Mouse (Mus musculus) erythroblast, adult 5-6 weeks (primary cell): ENCODE measurements around the gene Cdh13. TPM values are rescaled to one million over a fixed set of nuclear protein-coding genes. Genes with fewer than 3 reads are reported as not detected.

Experiments used
- ATAC-seq: replicated peaks from 2 replicates; pipeline ENCODE4 v1.8.0; 2016; ENCODE audit warnings: moderate number of reproducible peaks, mild to moderate bottlenecking, moderate TSS enrichment, inconsistent platforms; ENCODE audit not compliant: poor library complexity, low FRiP score, severe bottlenecking
- total RNA-seq, 2 experiments: library from RNA; stranded (forward) in 1 of 2; stranded (reverse) in 1 of 2; fragments of 150-400 nt in 1 of 2; fragments of 200-764, 138-1000 nt in 1 of 2; gene quantifications; 2 replicates each; pipeline versions ENCODE4 v1.2.3 to v1.2.4; 2015 to 2017; ENCODE audit warnings: low replicate concordance in 2 of 2

The Cdh13 gene
- total RNA-seq, 2 experiments from 2014 or later, result not detected

DNA sequence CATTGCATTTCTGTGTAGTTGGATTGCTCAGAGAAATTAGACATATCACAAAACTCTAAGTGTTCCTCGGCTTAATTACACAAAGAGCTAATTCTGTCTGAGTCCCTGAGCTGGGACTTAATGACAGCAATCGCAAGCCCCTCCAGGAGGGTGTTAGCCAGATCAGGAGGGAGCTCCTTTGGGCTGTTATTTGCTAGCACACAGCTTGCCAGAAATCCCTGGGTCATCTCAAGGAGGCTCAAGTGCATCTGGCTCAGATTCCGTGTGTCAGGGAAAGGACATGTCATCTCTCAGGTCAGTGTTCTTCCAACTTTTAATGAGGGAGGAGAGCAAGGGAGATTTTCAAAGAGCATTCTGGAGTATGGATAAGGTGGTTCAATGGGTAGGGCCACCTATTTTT, 154.3 kb downstream of the Cdh13 start:
- ATAC-seq, result no peak

DNA sequence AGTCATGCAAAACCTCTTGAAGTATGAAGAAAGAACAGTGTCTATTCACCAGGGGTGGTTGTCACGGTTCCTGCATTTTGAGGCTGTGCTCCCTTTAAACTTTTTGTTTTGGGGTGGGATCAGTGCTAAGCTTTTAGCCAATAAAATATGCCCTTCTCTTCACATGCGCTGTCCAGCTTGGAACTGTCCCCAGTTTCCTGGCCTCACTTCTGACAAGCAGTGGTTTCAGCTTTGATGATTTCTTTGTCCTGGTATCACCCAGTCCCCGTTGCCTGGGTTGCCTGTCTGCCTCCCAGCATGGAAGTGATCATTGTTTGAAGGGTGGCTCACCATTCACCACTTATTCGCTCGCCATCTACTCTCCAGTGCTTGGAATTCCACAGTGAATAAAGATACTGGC, 156.3 kb downstream of the Cdh13 start:
- no peak for ATAC-seq

DNA sequence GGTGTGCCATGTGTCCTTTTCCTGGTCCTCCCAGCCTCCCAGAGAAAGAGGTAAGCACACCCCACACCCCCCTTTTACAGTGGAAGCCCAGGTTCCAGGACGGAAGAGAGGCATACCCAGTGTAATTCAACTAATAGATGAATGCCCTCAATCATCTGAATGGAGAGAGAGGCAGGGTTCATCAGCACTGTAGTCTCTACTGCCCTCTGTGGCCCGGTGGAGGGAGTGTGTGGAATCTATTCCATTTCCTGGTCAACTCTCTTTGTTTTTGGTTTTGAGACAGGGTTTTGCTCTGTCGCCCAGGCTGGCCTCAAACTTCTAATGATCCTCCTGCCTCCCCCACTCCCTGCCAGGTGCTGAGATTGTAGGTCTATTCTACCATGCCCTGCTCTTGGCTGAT, 159.8 kb downstream of the Cdh13 start:
- ATAC-seq, result no peak

DNA sequence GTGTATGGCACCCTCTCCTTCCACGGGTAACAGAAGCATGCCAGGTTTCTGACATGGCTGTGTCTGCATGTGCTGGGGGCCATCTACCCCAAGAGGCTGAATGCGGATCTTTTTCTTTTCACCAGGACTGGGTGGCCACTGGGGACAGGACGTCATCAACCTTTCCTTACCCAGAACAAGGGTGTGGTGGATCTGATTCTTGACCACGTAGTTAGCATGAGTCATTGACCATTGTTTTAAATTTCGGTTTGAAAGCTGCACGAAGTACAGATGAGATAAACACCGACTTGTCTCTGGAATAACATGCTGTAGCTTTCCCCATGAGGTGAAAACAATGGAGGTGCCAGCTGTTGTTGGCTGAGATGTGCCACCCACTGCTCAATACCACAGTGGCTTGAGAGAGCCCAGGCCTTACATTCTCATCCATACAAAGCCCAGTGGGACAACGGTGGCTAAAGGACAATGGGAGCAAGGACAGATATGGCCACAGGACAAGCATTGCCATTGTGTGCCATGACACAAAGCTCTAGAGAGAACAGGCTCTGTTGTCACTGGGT, 161.2 kb downstream of the Cdh13 start:
- ATAC-seq, result no peak

DNA sequence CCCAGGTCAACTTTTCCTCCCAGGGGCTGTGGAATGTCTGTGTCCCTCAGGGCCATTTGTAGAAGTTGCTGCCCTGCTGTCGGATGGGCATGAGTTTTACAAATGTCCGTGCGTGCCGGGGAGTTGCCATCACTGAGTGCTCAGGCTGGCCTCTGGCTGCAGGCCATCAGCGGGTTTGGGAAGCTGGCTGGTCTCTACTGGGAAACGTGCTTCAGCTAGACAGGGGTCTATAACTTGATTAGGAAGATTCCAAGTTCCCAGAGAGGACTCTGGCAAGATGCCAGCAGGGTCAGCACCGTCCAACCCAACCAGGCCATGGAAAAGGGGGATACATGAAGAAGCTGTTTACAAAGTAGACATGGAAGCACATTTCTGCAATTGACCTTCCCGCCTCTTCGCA, 163.0 kb downstream of the Cdh13 start:
- ATAC-seq, result no peak

DNA sequence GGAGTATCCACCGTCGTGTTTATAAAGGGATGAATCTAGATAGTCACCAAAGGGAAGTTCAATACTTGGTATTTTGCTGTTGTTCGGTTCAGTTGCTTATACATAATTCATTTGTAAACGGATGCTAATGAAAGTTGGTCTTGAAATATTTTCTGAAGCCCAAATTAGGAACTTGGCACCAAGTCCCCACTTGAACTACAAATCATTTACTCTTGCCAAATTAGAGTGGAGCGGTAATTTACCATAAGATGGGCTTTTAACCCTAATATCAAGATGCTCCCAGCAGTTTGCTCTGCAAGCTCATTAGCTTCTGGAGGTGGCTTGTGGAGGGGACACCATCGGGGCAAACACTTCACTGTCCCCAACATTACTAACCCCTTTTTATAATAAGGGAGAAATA, 164.5 kb downstream of the Cdh13 start:
- ATAC-seq, result no peak

DNA sequence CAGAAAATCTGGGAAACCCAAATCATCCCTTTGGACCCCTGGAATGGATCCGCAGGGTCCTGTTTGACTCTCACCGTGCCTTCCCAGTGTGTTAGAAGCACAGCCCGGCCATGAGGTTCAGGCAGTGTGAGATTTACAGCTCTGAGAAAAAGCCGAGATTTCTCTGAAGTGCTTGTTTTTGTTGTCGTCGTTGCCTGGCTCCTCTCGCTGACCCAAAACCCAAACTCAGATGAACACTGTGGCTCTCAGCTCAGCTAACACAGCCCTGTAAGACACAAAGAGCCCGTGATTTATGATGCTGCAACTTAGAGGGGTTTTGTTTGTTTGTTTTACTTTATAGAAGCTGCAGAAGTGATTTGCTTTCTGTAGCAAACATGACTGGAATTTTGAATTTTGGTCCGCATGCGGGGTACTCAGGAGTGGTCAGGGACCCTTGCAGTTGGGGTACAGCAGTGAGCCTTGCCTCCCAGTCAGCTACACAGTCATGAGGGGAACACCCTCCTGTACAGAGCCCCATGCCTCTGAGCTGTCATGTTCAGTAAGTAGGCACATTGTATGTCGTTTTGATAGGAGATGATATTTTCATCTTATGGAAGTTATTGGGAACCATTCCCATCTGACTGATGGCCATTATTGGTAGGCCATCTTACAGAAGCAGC, 169.0 kb downstream of the Cdh13 start:
- ATAC-seq, result no peak

DNA sequence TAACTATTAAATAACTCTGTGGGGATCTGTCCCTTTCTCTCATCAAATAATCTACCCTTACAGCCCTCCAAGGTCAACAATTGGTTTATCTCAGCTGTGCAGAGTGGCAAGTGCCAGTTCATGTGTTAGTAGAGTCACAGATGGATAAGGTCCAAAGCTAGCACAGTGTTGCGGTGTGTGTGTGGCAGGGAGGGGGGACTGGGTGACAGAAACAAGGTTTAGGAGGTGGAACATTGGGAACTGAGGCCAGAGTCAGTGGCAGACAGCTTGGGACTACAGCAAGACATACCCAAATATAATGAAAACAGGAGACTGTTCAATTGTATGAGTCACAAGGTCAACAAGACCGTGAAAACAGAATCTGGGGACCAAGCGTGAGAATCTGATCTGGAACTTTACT, 171.7 kb downstream of the Cdh13 start:
- no peak for ATAC-seq

DNA sequence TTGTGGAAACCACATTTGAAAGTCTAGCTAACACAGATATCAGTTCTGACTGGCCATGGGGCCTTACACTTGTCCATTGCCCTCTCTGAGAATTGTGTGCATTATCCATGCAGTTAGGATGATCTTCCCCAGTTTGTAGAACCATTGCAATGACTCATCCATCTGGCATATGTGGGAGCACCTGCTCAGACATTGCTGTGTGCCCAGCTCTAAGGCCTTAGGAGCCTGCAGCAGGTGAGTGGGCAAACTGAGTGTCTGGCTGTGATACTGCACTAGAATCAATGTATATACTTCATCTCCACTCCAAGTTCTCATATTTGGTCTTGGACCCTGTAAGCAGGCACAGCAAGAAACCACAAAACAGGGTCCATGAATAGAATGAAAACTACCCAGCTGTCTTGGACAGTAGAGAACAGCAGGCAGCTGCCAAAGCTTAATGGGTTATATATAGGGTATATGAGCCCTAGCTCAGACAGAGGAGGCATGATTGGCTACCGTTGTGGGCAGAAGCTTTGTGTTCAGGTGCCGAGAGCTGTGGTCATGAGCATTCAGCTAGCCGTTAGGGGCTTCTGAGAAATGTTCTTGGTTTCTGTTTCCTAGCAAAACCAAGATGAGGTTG, 181.9 kb downstream of the Cdh13 start:
- no peak for ATAC-seq

DNA sequence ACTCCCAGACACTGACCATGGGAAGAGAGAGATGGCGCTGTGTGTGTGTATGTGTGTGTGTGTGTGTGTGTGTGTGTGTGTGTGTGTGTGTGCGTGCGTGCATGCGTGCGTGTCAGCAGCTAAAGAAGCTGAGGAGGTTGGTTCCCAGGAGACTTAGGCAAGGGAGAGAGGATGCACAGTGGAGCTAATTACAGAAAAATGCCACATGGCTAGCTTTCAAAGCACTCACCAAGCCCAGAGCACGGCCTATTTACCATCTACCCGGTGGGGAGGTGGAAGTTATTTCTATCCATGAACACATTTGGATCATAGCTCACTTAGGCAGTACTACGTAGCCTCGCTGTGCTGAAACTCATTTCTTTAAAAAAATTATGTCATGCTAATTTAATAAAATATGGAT, 194.1 kb downstream of the Cdh13 start:
- ATAC-seq, result no peak

DNA sequence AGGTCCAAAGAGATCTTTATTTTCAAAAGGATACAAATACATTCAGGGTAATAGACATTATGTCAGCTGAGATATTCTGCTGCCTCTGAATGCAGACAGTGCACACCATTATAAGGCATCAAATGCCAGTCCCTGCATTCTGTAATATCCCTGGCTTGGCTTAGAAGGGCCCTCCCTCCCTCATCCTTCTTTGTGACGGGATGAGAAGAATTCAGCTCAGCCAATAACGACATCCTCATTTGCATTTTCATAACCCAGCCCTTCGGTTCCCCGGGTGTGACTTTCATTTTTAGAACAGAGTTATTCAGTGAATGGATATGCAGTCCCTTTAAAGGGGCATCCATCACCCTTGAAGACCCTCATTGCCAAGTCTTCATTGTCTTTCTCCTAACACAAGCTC, 205.2 kb downstream of the Cdh13 start:
- ATAC-seq, result no peak

DNA sequence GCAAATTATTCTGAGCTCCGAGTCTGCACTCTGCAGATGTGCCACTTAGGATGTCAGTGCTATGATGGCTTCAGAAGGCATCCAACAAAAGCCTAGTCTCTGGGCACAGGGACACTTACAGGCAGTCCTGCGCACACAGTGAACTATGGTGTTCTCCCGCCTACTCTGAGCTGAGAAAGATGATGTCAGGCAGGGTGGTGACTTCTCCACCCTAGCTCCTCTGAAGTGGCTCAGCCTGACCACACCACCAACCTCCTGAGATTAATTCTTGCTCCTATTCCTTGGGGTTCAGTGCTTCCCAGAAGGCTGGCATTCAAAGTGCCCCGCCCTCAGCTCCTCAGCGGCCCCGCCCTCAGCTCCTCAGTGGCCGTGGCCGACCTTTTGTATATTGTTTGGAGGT, 219.0 kb downstream of the Cdh13 start:
- ATAC-seq, result no peak

DNA sequence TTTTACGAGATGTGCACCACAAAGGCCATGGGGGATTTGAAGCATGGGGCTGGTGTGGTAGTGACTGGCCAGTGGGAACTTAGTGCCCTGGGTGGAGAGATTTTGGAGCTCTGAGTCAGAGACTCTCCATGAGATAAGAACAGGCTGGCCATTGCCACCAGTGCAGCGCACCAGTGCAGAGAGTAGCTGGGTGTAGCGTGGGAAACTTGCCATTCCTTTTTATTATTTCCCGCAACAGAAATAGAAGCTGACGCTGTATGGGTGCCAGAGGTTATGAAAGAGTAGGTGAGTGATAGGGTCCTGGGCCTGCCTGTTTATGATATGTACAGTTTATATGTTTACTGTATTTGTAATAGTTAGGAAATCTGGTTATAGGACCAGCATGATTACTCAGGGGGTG, 225.9 kb downstream of the Cdh13 start:
- ATAC-seq, result no peak

DNA sequence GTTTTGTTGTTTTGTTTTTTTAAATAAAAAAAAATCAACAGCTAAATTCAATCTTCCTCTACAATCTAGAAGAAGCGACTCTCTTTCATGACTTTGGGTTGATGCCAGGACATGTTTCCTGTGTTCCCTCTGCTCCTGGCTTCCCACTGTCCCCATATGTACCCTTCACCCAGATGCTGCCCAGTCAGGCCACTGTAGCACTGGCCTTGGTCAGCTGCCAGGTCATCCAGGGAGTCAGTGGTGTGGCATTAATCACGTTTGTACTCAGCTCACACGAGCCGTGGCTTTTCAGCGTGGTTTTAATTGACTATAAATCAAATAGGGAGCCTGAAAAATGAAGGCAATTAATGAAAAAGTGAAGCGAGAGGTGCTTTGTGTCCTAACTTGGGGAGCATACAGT, 229.7 kb downstream of the Cdh13 start:
- no peak for ATAC-seq

DNA sequence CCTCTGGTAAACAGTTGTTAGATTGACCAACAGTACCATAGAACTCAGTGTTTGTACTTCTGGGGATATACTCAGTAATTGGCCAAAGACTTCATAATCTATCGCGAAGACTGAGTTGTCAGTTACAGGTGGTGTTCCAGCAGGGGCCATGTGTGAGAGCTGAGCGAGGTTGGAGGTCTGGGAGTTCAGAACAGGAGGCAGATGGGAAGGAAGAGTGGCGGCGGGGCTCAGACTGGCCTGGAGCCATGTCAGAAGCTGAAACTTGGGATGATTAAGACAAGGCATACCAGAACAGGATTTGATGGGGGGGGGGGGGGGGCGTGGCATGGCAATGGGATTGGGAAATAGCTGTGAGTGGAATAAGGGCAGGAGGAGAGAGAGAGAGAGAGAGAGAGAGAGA, 232.1 kb downstream of the Cdh13 start:
- no peak for ATAC-seq

DNA sequence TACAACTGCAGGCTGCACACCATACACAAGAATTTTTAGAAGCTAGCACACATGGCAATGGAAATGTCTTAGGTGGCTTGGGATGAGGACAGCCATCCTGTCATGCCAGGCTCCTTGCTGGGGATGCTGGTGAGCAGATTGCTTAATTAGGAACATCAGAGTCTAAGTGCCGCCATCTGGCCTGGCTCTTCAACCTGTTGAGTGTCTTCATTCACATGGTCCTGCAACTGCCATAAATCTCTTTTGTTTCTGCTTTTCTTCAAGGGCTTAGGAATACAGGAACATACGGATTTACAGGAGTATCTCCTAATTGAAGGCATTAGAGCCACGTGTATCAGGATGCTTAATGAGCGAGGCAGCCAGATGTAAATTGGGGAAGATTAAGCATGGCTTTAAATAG, 233.5 kb downstream of the Cdh13 start:
- no peak for ATAC-seq

DNA sequence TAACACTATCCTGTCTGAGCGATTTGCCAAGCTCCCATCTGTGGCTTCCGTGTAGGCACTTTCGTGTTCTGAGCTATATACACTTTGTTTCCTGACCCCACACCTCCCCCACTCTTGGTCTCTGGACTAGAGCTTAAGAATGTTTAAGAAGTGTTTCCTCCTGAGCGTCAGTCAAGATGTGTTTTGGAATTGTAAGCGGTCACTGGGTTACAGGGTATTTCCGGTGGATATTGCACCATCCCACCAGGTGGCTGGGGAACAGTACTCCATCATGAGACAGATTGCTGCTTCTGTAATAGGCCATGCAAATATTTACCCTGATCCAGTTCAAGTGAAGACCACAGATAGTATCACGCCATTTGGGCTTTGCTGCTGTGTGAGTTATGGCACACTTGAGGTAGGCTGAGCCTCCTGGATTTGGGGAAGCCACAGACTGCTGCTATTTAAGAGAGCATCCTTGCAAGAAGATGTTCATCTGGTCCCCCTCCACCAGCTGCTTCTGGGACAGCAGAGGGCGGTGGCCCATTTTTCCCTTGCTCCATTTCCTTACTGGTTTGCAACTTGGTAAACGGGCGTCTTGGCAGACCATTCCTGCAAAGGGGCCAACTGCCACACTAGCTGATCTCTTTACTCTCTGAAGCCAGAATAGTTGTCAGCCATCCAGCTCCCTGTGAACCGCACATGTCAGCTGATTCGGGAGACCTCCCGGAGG, 234.7 kb downstream of the Cdh13 start:
- no peak for ATAC-seq

DNA sequence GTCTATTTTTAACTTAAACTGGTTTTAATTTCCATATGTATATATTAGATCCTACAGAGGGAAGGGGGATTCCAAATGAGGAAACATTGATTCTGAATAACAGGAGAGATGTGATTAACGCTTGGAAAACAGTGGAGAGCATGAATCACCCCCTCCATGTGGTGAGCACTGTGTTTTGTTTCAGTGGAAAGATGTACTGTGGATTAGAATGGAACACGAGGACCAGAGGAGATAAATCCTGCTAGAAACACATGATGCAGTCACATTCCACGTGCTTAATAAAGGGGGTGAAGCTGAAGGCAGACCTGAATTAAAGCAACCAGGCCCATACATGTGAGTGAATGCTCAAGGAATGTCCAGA, 235.2 kb downstream of the Cdh13 start:
- no peak for ATAC-seq

DNA sequence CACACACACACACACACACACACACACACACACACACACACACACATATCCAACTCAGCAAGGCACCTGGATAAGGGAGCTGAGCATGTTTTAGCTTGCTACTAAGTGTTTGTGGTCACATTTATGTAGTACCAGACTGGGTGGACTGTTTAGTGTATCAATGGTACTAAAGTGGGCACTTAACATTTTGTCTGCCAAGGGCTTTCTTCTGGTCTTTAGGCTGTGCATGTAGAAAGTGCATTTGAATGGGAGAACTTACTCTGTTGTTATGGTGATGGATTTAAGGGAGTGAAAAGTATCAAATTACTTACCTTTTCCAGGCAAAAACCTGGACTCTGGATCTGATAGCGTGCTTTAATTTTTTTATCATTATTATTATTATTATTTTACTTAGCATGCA, 240.4 kb downstream of the Cdh13 start:
- ATAC-seq, result no peak

DNA sequence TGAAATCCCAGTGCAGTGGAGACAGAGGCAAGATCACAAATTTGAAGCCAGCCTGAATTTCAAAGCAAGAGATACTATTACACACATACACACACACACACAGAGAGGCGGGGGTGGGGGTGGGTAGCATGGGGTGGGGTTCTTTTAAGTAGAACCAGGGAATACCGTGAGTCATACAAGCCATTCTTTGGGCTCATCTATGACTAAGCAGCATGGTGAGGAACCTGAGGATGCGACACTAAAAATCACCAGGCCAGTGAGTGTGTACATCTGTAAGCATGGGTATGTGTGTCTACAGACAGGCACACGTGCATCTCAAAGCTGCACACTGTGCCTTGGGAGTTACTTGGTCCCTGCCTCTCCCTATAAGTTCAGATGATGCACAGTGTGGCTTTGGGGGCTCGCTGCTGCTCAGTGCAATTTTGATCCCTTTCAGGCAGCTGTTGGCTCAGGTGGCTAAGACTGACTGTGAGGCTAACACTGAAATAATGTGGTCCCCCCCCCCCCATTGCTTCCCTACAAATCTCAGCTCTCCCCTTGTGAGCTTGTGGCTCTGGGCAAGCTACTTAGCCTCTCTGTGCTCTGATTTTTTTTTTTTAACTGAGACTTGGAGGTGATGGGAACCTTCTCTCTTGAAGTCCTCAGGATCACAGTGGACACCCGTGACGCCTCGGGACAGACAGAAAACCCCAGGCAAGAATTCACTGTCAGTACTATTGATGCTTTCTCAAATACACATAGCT, 255.5 kb downstream of the Cdh13 start:
- no peak for ATAC-seq

DNA sequence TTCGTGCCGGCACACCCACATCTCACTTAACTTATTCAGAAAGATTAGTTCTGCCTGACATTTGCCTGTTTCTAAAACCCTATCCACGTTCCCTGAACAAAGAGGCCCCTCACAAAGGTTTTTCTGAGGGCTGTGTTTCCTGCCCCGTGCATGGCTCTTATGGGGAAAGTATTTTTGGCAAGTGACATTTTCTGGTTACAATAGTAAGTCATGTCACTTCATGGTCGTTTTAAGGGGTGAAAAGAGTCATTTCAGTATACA, 256.0 kb downstream of the Cdh13 start:
- ATAC-seq, result no peak
